Mouse (Mus musculus): ENCODE data around the gene BC005624. TPM values are rescaled to one million over a fixed set of nuclear protein-coding genes. Genes with fewer than 3 reads are reported as not detected.
"Not testable (repeated sequence)": the region's sequence is repeated elsewhere in the genome, so short reads cannot be mapped to it uniquely, and the experiment has no call there.

Gene BC005624
- polyA plus RNA-seq, 1 experiment from 2014 or later = 42.6 TPM

GRCm38 (mm10) chr2:30933917-30934450, 48.0 kb downstream of the BC005624 start:
- peak; percentile 88 for DNase-seq (ENCODE audit: low spot score)
- Histone ChIP-seq H3K36me3 (no peaks in the 10 kb centered on the region), H3K4me1 (peaks cover 10% of the 10 kb centered on the region), H3K4me3 (no peak overlapping the region), H3K27ac (no peak overlapping the region), H3K9me3 (no peaks in the 10 kb centered on the region), H3K27me3 (ENCODE audit: insufficient read depth, poor library complexity, severe bottlenecking) (peaks cover 7% of the 10 kb centered on the region; the same call in 1 of the 2 replicates)
- 20% methylated on average over 7 of the region's 7 CpGs for WGBS

DNA sequence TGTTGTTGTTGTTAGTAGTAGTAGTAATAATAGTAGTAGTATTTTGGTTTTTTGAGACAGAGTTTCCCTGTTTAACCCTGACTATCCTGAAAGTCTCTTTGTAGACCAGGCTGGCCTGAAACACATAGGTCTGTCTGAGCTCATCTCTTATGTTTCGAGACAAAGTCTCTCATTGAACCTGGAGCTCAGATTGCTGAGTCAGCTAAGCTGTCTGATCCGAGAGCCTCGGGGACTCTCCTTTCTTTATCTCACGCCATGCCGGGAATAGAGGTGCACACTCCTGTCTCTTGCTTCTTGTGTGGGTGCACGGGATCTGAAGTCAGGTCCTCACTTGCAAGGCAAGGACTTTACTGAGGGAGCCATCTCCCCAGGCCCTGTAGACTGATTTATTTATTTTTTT, 49.0 kb downstream of the BC005624 start:
- H3K9me3 ChIP-seq = no peaks in the 10 kb centered on the region
- 78% methylated on average over 6 of the region's 6 CpGs for WGBS
- peaks cover 7% of the 10 kb centered on the region; the same call in 1 of the 2 replicates for H3K27me3 ChIP-seq (ENCODE audit: insufficient read depth, poor library complexity, severe bottlenecking)
- H3K36me3 ChIP-seq = no peaks in the 10 kb centered on the region
- no peak overlapping the region for H3K4me3 ChIP-seq
- no peak for DNase-seq (ENCODE audit: low spot score)
- H3K27ac ChIP-seq = no peak overlapping the region
- peaks cover 17% of the 10 kb centered on the region for H3K4me1 ChIP-seq

GRCm38 (mm10) chr2:30931922-30932321, 50.1 kb downstream of the BC005624 start:
- no peak overlapping the region for H3K27ac ChIP-seq
- peaks cover 7% of the 10 kb centered on the region; the same call in 1 of the 2 replicates for H3K27me3 ChIP-seq (ENCODE audit: insufficient read depth, poor library complexity, severe bottlenecking)
- WGBS = 84% methylated on average over 3 of the region's 3 CpGs
- peaks cover 28% of the 10 kb centered on the region for H3K4me1 ChIP-seq
- H3K9me3 ChIP-seq = no peaks in the 10 kb centered on the region
- H3K4me3 ChIP-seq = no peak overlapping the region
- no peaks in the 10 kb centered on the region for H3K36me3 ChIP-seq
- no peak for DNase-seq (ENCODE audit: low spot score)

GRCm38 (mm10) chr2:30930846-30931245, 51.2 kb downstream of the BC005624 start:
- H3K9me3 ChIP-seq; H3K27ac ChIP-seq; H3K4me3 ChIP-seq; DNase-seq (ENCODE audit: low spot score); H3K36me3 ChIP-seq; H3K27me3 ChIP-seq (ENCODE audit: insufficient read depth, poor library complexity, severe bottlenecking): not testable (repeated sequence)
- WGBS = 75% methylated on average over 2 of the region's 2 CpGs
- H3K4me1 ChIP-seq = peaks cover 35% of the 10 kb centered on the region

- WGBS = 2% methylated on average over 23 of the region's 23 CpGs
- peak; percentile 85 for DNase-seq (ENCODE audit: low spot score)
Measured at GRCm38 (mm10) chr2:30929483-30930045, 52.4 kb downstream of the BC005624 start, which contains the start of gene Ptges. Ptges (minus strand) TSS chr2:30929863.

GRCm38 (mm10) chr2:30928893-30929482, 53.0 kb downstream of the BC005624 start:
- Histone ChIP-seq H3K4me1 (peaks cover 39% of the 10 kb centered on the region), H3K27ac (peak overlapping the region; percentile 56), H3K9me3 (no peaks in the 10 kb centered on the region), H3K36me3 (no peaks in the 10 kb centered on the region), H3K4me3 (peak overlapping the region; percentile 51), H3K27me3 (ENCODE audit: insufficient read depth, poor library complexity, severe bottlenecking) (0 out of 2 replicates have a peak, but pooled peaks cover 3% of the 10 kb centered on the region)
- WGBS = 29% methylated on average over 12 of the region's 12 CpGs
- DNase-seq (ENCODE audit: low spot score) = no peak

More at GRCm38 (mm10) chr2:30929483-30930045, 52.4 kb downstream of the BC005624 start, which contains the start of gene Ptges:
- Histone ChIP-seq H3K27ac (peak within 1 kb of the TSS; percentile 56), H3K27me3 (ENCODE audit: insufficient read depth, poor library complexity, severe bottlenecking) (0 out of 2 replicates have a peak, but pooled peaks cover 3% of the 10 kb centered on the region), H3K4me3 (peak within 1 kb of the TSS; percentile 51), H3K4me1 (peaks cover 39% of the 10 kb centered on the region), H3K36me3 (no peaks in the 10 kb centered on the region), H3K9me3 (no peaks in the 10 kb centered on the region)

- peak; percentile 87 for DNase-seq (ENCODE audit: low spot score)
- WGBS = 27% methylated on average over 14 of the region's 14 CpGs
Measured at GRCm38 (mm10) chr2:30927844-30928628, 54.0 kb downstream of the BC005624 start.

GRCm38 (mm10) chr2:30927151-30927781, 54.7 kb downstream of the BC005624 start:
- H3K4me1 ChIP-seq = peaks cover 39% of the 10 kb centered on the region
- 0 out of 2 replicates have a peak overlapping the region, but pooled peaks have one; percentile 6 for H3K4me3 ChIP-seq
- 37% methylated on average over 9 of the region's 9 CpGs for WGBS
- 0 out of 2 replicates have a peak, but pooled peaks cover 3% of the 10 kb centered on the region for H3K27me3 ChIP-seq (ENCODE audit: insufficient read depth, poor library complexity, severe bottlenecking)
- no peaks in the 10 kb centered on the region for H3K36me3 ChIP-seq
- no peaks in the 10 kb centered on the region for H3K9me3 ChIP-seq
- H3K27ac ChIP-seq = peak overlapping the region; percentile 80
- no peak for DNase-seq (ENCODE audit: low spot score)

More at GRCm38 (mm10) chr2:30927844-30928628, 54.0 kb downstream of the BC005624 start:
- no peak overlapping the region for H3K4me3 ChIP-seq
- 0 out of 2 replicates have a peak, but pooled peaks cover 3% of the 10 kb centered on the region for H3K27me3 ChIP-seq (ENCODE audit: insufficient read depth, poor library complexity, severe bottlenecking)
- H3K4me1 ChIP-seq = peaks cover 39% of the 10 kb centered on the region
- peak overlapping the region; percentile 80 for H3K27ac ChIP-seq
- H3K36me3 ChIP-seq = no peaks in the 10 kb centered on the region
- H3K9me3 ChIP-seq = no peaks in the 10 kb centered on the region

GRCm38 (mm10) chr2:30926381-30926780, 55.6 kb downstream of the BC005624 start:
- peak overlapping the region; percentile 80 for H3K27ac ChIP-seq
- H3K27me3 ChIP-seq (ENCODE audit: insufficient read depth, poor library complexity, severe bottlenecking) = 0 out of 2 replicates have a peak, but pooled peaks cover 3% of the 10 kb centered on the region
- no peak for DNase-seq (ENCODE audit: low spot score)
- no peaks in the 10 kb centered on the region for H3K9me3 ChIP-seq
- no peaks in the 10 kb centered on the region for H3K36me3 ChIP-seq
- H3K4me3 ChIP-seq = no peak overlapping the region
- 76% methylated on average over 4 of the region's 4 CpGs for WGBS
- H3K4me1 ChIP-seq = peaks cover 39% of the 10 kb centered on the region

DNA sequence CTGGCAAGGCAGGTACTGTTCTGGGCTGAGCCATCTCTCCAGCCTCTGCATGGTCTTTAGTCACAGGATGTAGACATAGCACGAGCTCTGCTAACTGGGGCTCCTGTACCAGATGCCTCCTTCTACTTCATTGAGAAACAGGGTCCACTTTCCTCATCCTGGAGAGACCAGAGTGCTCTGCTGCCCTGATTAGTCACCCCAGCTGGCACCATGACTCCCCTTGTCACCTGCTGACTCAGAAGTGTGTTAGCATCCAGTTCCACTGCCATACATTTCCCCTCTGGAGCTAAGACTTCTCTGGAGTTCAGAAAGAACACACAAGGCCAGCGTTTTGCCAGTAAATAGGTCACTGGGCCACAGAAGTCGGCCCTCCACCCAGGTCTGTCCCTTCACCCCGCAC, 56.8 kb downstream of the BC005624 start:
- peaks cover 41% of the 10 kb centered on the region for H3K4me1 ChIP-seq
- H3K27me3 ChIP-seq (ENCODE audit: insufficient read depth, poor library complexity, severe bottlenecking) = 0 out of 2 replicates have a peak, but pooled peaks cover 3% of the 10 kb centered on the region
- 0 out of 2 replicates have a peak overlapping the region, but pooled peaks have one; percentile 9 for H3K27ac ChIP-seq
- no peaks in the 10 kb centered on the region for H3K36me3 ChIP-seq
- DNase-seq (ENCODE audit: low spot score) = no peak
- H3K4me3 ChIP-seq = no peak overlapping the region
- 81% methylated on average over 4 of the region's 4 CpGs for WGBS
- no peaks in the 10 kb centered on the region for H3K9me3 ChIP-seq

- no peak for DNase-seq (ENCODE audit: low spot score)
- H3K27me3 ChIP-seq (ENCODE audit: insufficient read depth, poor library complexity, severe bottlenecking) = no peaks in the 10 kb centered on the region
- H3K36me3 ChIP-seq = no peaks in the 10 kb centered on the region
- H3K9me3 ChIP-seq = no peaks in the 10 kb centered on the region
- H3K4me1 ChIP-seq = peaks cover 42% of the 10 kb centered on the region
- no peak overlapping the region for H3K4me3 ChIP-seq
- whole genome bisulfite sequencing = 66% methylated on average over 3 of the region's 3 CpGs
- H3K27ac ChIP-seq = no peak overlapping the region
Measured at GRCm38 (mm10) chr2:30923099-30923498, 58.9 kb downstream of the BC005624 start.
